Mouse (Mus musculus) layer of hippocampus, adult 9-10 months (tissue): ENCODE measurements around the gene Map1b.
A peak's percentile ranks its signal among the peaks of the same experiment; 100 is the strongest.

Experiments used
- DNase-seq: peaks from one replicate; pipeline ENCODE4 v3.0.0; 2022; ENCODE audit warnings: low spot score

Map1b gene

DNA sequence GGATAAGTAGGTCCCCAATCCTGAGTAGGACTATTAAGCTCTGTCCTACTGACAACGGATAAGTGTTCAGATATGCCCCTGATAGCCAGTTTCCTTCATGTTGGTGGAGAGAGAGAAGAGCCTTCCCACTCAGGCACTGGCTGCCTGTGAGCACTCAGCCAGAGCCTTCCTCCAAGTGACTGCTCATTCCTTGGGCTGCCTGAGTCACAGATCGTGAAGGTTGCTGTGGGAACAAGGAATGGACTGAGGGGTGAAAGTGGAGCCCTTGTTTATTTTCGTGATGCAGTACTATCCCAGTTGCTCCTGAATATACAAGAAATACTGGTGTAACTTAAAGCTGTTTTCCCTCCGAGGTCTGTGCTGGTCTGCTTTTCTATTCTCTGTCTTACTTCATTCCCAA, 117.0 kb downstream of the Map1b start:
- no peak for DNase-seq

GRCm38 (mm10) chr13:99398149-99398701, 118.1 kb downstream of the Map1b start:
- no peak for DNase-seq

DNA sequence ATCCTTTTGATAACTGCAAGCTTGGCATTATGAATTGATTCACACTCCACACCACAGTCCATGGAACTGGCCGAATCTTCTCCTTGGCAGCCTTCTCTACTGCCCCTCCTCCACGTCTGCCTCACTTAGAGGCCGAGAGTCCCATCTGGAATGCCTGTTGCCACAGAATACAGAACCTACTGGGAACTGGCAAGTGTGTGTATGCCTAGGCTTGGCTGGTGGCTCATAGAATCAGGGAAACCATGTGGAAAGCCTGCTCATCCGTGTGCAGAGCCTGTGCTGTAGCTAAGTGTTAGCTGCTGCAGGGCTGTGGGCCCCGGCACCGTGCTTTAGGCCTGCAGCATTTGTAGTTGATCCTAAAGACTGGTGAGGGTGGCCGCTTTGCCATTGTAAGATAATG, 119.1 kb downstream of the Map1b start:
- no peak for DNase-seq

DNA sequence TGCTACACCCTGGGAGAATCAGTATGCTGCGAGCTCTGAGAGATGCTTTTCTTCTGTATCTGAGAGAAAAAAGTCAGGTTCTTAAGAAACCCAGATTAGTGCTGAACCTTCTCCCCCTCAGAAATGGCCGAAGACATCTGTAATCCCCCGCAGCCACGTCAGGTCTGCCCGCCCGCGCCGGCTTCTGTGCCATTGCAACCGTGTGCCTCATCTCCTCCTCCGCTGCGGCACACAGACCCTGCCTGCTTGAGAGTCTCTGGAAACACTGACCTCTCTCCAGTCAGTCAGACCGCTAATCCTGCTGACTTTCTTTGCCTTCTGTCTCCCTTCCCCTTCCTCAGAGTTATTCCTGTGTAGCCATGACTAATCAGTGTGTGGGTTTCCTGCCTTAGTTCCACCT, 120.8 kb downstream of the Map1b start:
- DNase-seq = no peak

DNA sequence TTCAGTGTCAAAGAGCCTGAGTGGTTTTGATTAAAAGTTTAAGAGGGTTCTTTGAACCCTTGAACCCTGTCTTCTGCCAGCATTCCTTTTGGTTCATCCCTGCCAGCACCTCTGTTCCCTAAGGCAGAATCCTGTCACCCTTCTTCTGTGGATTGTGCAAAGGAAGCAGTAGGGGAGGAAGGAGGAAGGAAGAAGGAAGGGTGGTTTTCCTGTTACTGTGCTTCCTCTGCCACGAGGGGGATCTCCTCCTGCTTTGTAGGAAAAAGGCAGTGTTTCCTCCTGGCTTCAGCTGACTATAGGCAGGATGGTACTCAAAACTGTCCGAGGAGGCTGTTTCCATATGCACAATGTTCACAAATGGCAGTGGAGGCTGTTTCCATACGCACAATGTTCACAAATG, 121.6 kb downstream of the Map1b start:
- DNase-seq = no peak

- no peak for DNase-seq
Observed at GRCm38 (mm10) chr13:99393128-99393527, 123.2 kb downstream of the Map1b start.

GRCm38 (mm10) chr13:99391417-99391816, 124.9 kb downstream of the Map1b start:
- DNase-seq = no peak

GRCm38 (mm10) chr13:99387901-99388811, 128.2 kb downstream of the Map1b start:
- no peak for DNase-seq

- DNase-seq = no peak
Observed at GRCm38 (mm10) chr13:99386341-99386740, 130.0 kb downstream of the Map1b start.

GRCm38 (mm10) chr13:99385911-99386310, 130.4 kb downstream of the Map1b start:
- no peak for DNase-seq

DNA sequence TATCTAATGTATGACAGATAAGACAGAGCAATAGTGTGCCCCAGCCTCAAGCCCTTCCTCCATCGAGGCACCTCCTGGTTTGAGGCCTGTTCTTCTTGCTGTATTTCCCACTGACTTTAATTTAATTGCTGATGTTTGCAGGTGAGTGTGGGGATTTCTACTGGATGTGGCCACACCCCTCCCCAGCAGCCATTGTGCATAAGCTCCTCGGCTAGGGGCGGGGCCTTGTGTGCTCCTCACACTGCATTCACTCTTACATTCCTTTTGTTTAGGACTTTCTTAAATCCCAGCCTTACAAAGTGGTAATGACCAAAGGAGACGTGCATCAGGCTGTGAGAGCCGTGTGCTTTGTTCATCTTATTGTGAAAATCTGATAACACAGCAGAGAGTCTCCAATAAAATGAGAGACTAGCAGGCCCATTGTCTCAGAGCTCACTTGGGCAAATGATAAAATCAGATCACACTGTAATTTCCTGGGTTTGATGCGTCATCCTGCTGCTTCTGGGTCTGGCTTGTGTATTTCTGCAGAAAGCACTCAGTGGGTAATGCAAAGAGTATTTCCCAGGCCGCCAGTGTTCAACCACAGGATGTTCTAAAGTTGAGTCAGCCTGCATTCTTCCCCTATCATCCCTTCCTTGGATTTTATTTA, 131.7 kb downstream of the Map1b start:
- no peak for DNase-seq

- DNase-seq = no peak
Observed at GRCm38 (mm10) chr13:99382373-99382772, 134.0 kb downstream of the Map1b start.

DNA sequence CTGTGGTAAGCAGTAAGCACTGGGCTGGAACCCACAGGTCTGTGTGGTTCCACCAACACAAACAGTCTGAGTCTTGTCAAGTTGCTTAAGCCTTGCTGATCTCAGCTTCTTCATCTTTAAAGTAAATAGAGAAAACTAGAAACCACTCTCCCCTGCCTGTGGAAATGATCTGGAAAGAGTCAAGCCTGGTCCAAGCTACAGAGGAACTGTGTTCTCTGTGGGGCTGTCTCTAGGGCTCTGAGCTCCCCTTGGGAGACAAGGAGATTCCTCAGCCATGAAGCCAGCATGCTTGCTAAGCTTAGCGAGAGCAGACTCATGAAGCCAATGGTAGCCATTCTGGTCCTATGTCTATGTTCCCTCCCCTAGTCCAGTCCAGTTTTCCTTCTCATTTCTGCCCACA, 138.1 kb downstream of the Map1b start:
- no peak for DNase-seq

DNA sequence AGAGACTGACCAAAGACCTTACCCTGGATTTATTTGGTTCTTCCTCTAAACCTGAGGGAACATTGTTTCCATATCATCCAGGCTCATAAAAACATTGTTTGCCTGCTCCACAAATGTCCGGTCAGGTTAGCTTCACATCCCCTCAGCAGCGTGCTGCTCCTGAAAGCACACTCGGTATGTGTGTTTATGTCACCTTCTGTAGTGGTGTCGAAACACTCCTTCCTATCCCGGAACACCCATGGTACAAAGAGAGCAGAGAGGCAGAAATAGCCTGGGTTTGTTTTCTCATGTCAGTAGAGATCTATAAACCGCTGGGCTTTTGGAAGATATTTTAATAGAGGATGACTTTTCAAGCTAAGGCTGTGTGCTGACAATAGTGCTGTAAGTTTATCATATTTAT, 139.3 kb downstream of the Map1b start:
- DNase-seq = no peak

DNA sequence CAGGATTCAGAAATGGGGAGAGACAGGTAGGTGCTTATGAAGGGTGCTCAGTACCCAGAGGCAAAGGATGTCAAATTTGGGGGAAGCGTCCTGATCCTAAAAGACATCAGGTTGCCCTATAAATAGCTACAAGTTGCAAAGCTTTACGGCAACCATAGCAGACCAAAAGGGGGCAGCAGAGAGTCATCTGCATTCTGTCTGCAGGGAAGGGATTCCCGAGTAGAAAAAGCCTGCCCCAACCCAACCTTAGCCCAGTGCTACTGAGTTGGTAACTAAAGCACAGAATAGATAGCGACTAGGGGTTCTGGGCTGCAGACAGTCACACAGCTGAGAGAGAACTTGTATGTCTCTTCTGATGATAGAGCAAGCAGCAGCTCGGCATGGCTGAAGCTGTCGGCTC, 140.8 kb downstream of the Map1b start:
- DNase-seq = peak; percentile 74

- no peak for DNase-seq
Observed at GRCm38 (mm10) chr13:99374191-99374590, 142.1 kb downstream of the Map1b start.

DNA sequence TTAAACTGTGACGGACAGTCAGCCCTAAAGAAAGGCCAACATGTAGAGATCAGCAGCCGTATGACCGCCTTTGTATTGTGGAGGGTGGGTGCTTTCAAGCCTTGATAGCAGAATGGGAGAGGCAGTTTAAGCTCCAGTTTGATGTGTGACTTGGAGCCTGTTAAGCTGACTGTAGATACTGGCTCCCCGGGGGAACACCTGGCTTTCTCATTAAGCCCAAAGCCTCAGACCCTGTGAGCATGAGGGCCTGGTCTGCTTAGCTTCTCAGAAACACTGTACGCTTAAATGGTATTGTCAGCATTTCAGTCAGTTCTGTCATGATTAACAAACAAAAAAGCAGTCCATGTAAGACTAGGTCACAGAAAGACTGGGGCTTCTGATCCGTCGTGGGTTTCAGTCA, 142.7 kb downstream of the Map1b start:
- no peak for DNase-seq
